Mouse (Mus musculus): ENCODE measurements around the gene Zfp459. TPM values are rescaled to one million over a fixed set of nuclear protein-coding genes. Genes with fewer than 3 reads are reported as not detected.
"Not testable (repeated sequence)": the region's sequence is repeated elsewhere in the genome, so short reads cannot be mapped to it uniquely, and the experiment has no call there.

Gene Zfp459
- under 1 TPM; 0.26 to 0.48 TPM for total RNA-seq (2021)

GRCm38 (mm10) chr13:67421207-67421857 lies at the start of gene Zfp459:
Gene Zfp459, minus strand, starts transcription at chr13:67421418.
- intact Hi-C loops (cut with DNase I): no loop called here
- no peak for DNase-seq (ENCODE audit: low spot score)

- intact Hi-C loops (cut with DNase I): no loop called here
- no peak for DNase-seq (ENCODE audit: low spot score)
Measured at GRCm38 (mm10) chr13:67469274-67469673, 48.1 kb upstream of the Zfp459 start.

GRCm38 (mm10) chr13:67463506-67464185 lies 42.4 kb upstream of the Zfp459 start:
- intact Hi-C loops (cut with DNase I); DNase-seq (ENCODE audit: low spot score): not testable (repeated sequence)

- intact Hi-C loops (cut with DNase I): loop anchor here (2.0 to 5.0 kb wide), 2 partner anchors 33 to 75 kb away; partner anchors contain the start of genes Gm26965, Zfp87 and Zfp874b
- no peak for DNase-seq (ENCODE audit: low spot score)
Measured at GRCm38 (mm10) chr13:67452021-67452309, 30.7 kb upstream of the Zfp459 start.

- intact Hi-C loops (cut with DNase I): loop anchor here (2.0 to 5.0 kb wide), 2 partner anchors 33 to 76 kb away; partner anchors contain the start of genes Gm26965, Zfp87 and Zfp874b
- peak; percentile 84 for DNase-seq (ENCODE audit: low spot score)
Measured at GRCm38 (mm10) chr13:67451172-67452020, 30.2 kb upstream of the Zfp459 start, which contains the start of gene Zfp874a. Gene Zfp874a, minus strand, starts transcription at chr13:67451624.

- intact Hi-C loops (cut with DNase I); DNase-seq (ENCODE audit: low spot score): not testable (repeated sequence)
Measured at GRCm38 (mm10) chr13:67437095-67437494, 15.9 kb upstream of the Zfp459 start.

GRCm38 (mm10) chr13:67428116-67428515 lies 6.9 kb upstream of the Zfp459 start:
- intact Hi-C loops (cut with DNase I): no loop called here
- no peak for DNase-seq (ENCODE audit: low spot score)

GRCm38 (mm10) chr13:67425699-67426098 lies 4.5 kb upstream of the Zfp459 start:
- intact Hi-C loops (cut with DNase I); DNase-seq (ENCODE audit: low spot score): not testable (repeated sequence)

GRCm38 (mm10) chr13:67422532-67422931 lies 1.3 kb upstream of the Zfp459 start:
- intact Hi-C loops (cut with DNase I): not testable (repeated sequence)

GRCm38 (mm10) chr13:67420558-67421206 lies 536 bp downstream of the Zfp459 start:
- DNase-seq (ENCODE audit: low spot score): no peak
- intact Hi-C loops (cut with DNase I): no loop called here

More at GRCm38 (mm10) chr13:67422532-67422931, 1.3 kb upstream of the Zfp459 start:
- not testable (repeated sequence) for DNase-seq (ENCODE audit: low spot score)

GRCm38 (mm10) chr13:67416811-67417210 lies 4.4 kb downstream of the Zfp459 start:
- DNase-seq (ENCODE audit: low spot score): no peak
- intact Hi-C loops (cut with DNase I): no loop called here

GRCm38 (mm10) chr13:67415759-67416158 lies 5.5 kb downstream of the Zfp459 start:
- no peak for DNase-seq (ENCODE audit: low spot score)
- intact Hi-C loops (cut with DNase I): no loop called here

- DNase-seq (ENCODE audit: low spot score); intact Hi-C loops (cut with DNase I): not testable (repeated sequence)
Measured at GRCm38 (mm10) chr13:67413634-67414033, 7.6 kb downstream of the Zfp459 start.

GRCm38 (mm10) chr13:67399183-67399903 lies 21.9 kb downstream of the Zfp459 start, which contains the start of gene Zfp429:
Gene Zfp429, minus strand, starts transcription at chr13:67399819.
- intact Hi-C loops (cut with DNase I): loop anchor here (5.0 kb wide), 1 partner anchor 37 kb away; the partner anchor contains the start of genes Gm28044 and Zfp953
- DNase-seq (ENCODE audit: low spot score): peak; percentile 58

GRCm38 (mm10) chr13:67376255-67376654 lies 45.0 kb downstream of the Zfp459 start:
- intact Hi-C loops (cut with DNase I); DNase-seq (ENCODE audit: low spot score): not testable (repeated sequence)

GRCm38 (mm10) chr13:67375050-67375911 lies 45.9 kb downstream of the Zfp459 start, which contains the start of the genes Gm28041 and Zfp456:
Gene Gm28041, minus strand, starts transcription at chr13:67375733.
Gene Zfp456, minus strand, starts transcription at chr13:67375810.
- peak; percentile 53 for DNase-seq (ENCODE audit: low spot score)
- intact Hi-C loops (cut with DNase I): not testable (repeated sequence)

GRCm38 (mm10) chr13:67360131-67360744 lies 61.0 kb downstream of the Zfp459 start, which contains the start of the genes Gm28044 and Zfp953:
Gene Gm28044, minus strand, starts transcription at chr13:67360536.
Gene Zfp953, minus strand, starts transcription at chr13:67360605.
- peak; percentile 71 for DNase-seq (ENCODE audit: low spot score)
- intact Hi-C loops (cut with DNase I): loop anchor here (2.0 to 5.0 kb wide), 3 partner anchors 25 to 298 kb away; partner anchors contain the start of genes Zfp429 and Zfp712
